Mouse (Mus musculus) thymus, postnatal 10 days (tissue): ENCODE data around the gene Adck1.
"Not testable (repeated sequence)": the region's sequence is repeated elsewhere in the genome, so short reads cannot be mapped to it uniquely, and the experiment has no call there.

ENCODE experiments used
- DNase-seq, 2 experiments: peaks; one replicate each; pipeline ENCODE4 v3.0.0; 2021; ENCODE audit warnings: low spot score in 2 of 2

The Adck1 gene

GRCm38 (mm10) chr12:88426926-88427325 is 66.6 kb downstream of the Adck1 start:
- no peak for DNase-seq

DNA sequence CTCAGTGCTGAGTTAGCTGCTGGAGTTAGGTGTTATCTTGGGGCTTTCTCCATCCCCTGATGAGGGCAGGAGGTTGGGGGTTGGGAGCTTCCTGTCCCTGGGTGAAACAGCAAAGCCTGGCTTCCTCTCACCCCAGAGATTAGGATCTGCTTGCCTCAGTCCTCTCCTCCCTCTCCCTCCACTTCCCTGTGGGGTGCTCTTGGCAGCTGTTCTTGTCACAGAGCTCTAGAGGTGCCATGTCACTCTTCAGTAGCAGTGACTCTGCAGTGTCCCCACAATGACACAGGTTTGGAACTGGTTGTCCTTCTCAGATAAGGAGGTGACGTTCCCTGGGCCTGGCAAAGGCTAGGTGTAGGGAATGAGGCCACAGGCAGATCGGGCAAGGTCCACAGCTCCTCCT is 68.4 kb downstream of the Adck1 start:
- peak in 1 of 2 experiments; percentile 10 for DNase-seq

DNA sequence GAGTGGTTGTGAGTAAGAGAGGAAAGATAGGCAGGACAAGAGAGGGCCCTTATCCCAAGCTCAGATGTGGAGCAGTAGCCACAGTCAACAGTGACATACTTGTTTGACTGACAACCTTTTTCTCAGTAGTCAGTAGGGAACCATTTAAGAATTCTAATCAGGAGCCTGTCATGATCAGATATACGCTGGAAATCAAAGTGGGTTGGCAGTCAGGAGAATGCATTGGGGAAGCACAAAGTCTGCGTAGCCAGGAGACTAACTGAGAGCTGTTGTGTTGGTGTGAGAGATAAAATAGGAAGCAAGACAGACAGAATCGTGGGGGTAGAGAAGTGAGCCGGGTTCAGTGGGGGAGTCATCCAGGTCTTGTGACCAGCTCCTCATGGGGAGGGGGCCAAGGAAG is 71.9 kb downstream of the Adck1 start:
- DNase-seq: no peak

- no peak for DNase-seq
These were observed 72.8 kb downstream of the Adck1 start for GRCm38 (mm10) chr12:88433171-88433570.

GRCm38 (mm10) chr12:88436962-88437750 is 76.8 kb downstream of the Adck1 start:
- peak; percentile 5 to 11 for DNase-seq

GRCm38 (mm10) chr12:88441922-88442809 is 81.8 kb downstream of the Adck1 start:
- DNase-seq: no peak

DNA sequence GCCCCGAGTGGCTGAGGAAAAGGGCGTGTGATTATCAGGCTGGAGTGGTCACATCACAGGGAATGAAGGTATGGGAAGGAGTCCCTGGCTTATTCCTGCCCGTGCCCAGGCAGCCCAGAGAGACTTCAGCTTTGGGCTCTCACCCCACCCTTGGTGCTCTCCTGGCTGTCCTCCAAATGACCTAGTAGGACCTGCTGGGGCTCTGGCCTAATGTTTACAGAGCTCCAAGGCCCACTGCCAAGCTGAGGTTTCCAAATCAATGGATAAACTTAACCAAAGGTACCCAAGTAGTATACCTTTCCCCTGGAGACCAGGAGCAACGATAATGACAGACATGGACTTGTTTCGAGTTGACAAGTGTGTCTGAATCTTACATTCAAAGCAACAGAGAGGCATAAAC is 83.7 kb downstream of the Adck1 start:
- DNase-seq: no peak

- no peak for DNase-seq
These were observed 85.1 kb downstream of the Adck1 start for GRCm38 (mm10) chr12:88445471-88445870.

GRCm38 (mm10) chr12:88450658-88451563 is 90.6 kb downstream of the Adck1 start:
- DNase-seq: no peak

- no peak for DNase-seq
These were observed 94.5 kb downstream of the Adck1 start for GRCm38 (mm10) chr12:88454701-88455410.

DNA sequence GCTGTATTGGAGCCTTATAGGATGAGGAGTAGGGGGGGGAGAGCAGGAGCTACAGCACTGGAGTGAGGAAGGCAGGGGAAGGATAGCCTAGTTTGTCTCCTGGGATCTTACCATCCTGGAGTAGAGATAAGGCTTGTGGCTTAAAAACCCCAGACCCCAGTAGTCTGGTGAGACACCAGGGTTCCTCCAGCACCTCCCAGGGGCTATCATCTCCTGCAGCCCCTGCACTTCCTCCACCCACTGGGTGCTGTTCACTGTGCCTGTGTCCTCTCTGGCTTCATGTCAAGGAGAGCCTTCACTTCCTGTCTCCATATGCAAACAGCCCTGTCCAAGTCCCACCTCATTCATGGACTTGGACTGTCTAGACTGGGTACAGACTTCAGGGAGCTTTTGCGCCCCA is 96.7 kb downstream of the Adck1 start:
- no peak for DNase-seq

DNA sequence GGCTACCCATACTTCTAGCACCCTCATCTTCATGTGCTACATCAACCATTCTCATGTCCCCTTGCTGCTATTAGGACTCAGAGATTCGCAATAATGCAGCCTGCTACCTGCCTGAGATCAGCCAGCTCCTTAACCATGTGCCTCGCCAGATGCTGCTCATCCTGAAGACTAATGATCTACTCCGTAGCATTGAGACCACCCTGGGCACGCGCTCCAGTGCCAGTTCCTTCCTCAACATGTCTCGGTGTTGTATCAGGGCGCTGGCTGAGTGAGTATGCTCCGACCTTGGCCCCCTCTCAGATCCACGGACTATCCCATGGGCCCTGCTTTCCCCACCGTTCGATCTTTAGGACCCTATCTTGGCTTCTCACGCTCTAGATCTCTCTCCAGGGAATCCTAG is 98.6 kb downstream of the Adck1 start:
- no peak for DNase-seq

DNA sequence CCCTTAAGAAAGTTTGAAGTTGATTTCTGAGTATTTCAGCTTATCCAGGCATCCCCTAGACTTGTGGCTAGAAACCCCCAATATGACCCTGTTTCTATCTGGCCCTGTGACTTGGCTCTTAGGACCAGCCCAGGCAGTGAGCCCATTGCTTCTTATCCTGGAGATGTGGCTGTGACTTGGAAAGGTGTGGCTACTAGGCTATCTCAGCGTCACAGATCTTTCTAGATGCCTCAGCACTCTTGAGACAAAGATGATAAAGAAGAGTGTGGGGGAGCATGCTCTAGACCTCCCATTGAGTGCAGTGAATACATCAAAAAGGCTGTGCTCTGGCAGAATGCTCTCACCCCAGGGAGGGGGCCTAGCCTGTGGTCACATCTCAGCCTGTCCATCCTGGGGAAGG is 99.1 kb downstream of the Adck1 start:
- DNase-seq: no peak

DNA sequence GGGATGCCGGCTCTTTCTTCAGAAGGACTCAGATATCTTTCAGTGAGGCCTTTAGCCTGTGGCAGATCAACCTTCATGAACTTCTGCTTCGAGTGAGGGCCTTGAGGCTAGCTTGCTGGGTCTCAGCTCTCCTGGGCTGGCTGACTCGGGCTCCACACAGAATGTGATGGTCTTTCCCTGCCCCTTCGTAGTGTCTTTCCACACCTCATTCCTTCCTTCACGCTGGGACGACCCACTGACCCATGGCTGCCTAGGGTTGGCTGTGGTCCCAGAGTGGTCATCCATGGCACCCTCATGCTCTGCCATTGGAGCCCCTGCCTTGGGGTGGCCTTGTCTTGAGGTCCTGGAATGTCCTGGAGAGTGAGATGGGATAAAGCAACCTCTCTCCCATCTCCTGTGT is 100.7 kb downstream of the Adck1 start:
- no peak for DNase-seq

- DNase-seq: no peak
These were observed 103.4 kb downstream of the Adck1 start for GRCm38 (mm10) chr12:88463588-88464290.

- DNase-seq: no peak
These were observed 106.4 kb downstream of the Adck1 start for GRCm38 (mm10) chr12:88466801-88467200.

DNA sequence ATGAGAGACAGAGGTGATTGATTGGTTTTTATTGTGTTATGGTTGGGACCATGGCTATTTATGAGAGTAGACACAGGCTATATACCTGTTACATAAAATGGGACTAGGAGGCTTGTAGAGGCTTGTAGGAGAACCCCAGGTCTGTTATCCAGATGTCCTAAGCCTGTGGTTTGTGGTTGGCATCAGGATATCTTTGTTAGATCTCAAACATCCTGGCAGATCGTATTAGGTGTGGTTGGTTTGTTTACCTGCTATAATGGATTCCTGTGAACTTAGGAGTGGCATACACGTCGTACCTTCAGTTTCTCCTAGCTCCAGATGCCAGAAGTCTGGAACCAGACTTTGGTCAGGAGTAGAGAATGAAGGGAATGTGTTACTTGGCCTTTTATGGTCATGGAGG is 106.9 kb downstream of the Adck1 start:
- DNase-seq: no peak

DNA sequence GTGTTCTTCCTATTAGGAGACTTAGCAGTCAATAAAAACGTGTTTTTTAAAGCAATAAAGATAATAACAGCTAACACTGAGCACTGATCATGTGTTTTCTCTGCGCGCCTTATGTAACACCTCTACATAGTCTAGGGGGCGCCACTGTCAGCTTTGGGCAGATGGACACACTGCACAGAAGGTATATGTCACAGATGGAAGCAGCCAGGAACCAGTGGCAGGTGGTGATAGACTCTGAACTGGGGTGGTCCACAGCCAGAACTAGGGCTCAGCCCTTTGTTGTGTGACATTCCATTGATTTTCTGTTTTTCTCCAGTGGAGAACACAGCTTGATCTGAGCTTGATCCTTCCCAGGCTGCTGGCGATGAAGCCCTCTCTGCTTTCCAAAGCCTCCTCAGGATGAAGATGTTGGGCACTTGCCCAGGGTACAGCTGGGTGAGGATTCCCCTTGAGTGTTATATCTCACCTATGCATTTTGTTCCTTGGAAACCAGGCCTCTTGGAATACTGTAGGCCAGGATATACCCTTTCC is 107.6 kb downstream of the Adck1 start:
- no peak for DNase-seq

GRCm38 (mm10) chr12:88468691-88469090 is 108.3 kb downstream of the Adck1 start:
- DNase-seq: no peak

- not testable (repeated sequence) for DNase-seq
These were observed 111.5 kb downstream of the Adck1 start for GRCm38 (mm10) chr12:88471884-88472283.
